Mouse (Mus musculus): ENCODE measurements around the gene Fchsd2. TPM values are rescaled to one million over a fixed set of nuclear protein-coding genes. Genes with fewer than 3 reads are reported as not detected.

The Fchsd2 gene
- total RNA-seq, 4 experiments from 2014 or later: 40.1 to 46.5 (median 43.4) TPM

GRCm38 (mm10) chr7:101178751-101179150 is 86.1 kb downstream of the Fchsd2 start:
- no peak for DNase-seq (ENCODE audit: low spot score in 2 of 2)

- DNase-seq (ENCODE audit: low spot score in 2 of 2): no peak
These were observed 98.8 kb downstream of the Fchsd2 start for GRCm38 (mm10) chr7:101191326-101191969.

GRCm38 (mm10) chr7:101210826-101211225 is 118.2 kb downstream of the Fchsd2 start:
- no peak for DNase-seq (ENCODE audit: low spot score in 2 of 2)

- no peak for DNase-seq (ENCODE audit: low spot score in 2 of 2)
These were observed 121.0 kb downstream of the Fchsd2 start for GRCm38 (mm10) chr7:101213515-101214263.

DNA sequence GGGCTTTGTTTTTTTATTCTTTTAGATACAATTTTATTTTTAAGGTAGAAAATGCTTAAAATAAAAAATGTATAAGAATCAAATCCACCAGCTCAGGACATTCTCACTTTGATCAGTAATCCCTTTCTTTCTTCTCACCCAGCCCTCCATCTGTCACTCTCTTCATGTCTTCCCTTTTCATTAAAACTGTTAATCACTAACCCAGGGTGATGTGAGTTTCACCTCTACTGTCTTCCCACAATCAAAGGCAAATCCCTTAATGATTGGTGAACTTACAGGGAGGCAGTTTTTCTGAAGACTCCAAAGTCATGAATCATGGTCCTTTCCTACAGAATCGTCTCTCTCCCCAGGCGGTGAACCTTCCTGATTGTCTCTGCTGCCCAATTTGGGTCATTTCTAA is 124.1 kb downstream of the Fchsd2 start:
- DNase-seq (ENCODE audit: low spot score in 2 of 2): no peak

GRCm38 (mm10) chr7:101223501-101223900 is 130.8 kb downstream of the Fchsd2 start:
- no peak for DNase-seq (ENCODE audit: low spot score in 2 of 2)

- DNase-seq (ENCODE audit: low spot score in 2 of 2): no peak
These were observed 136.7 kb downstream of the Fchsd2 start for GRCm38 (mm10) chr7:101229336-101229735.

DNA sequence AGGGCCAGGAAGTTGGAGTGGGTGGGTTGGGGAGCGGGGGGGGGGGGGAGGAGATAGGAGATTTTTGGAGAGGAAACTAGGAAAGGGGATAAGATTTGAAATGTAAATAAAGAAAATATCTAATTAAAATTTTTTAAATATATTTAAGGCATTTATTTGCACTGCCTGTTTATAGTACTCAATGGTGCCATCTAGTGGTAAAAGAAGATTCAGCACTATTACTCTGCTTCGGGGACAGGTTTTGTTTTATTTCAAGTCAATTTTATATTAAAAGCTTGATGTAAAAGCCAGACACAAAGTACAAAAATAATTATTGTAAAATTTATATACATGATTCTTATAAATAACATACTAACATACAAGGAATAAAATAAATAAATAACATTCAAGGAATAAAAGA is 138.8 kb downstream of the Fchsd2 start:
- no peak for DNase-seq (ENCODE audit: low spot score in 2 of 2)

- no peak for DNase-seq (ENCODE audit: low spot score in 2 of 2)
These were observed 140.1 kb downstream of the Fchsd2 start for GRCm38 (mm10) chr7:101232716-101233115.

- no peak for DNase-seq (ENCODE audit: low spot score in 2 of 2)
These were observed 144.2 kb downstream of the Fchsd2 start for GRCm38 (mm10) chr7:101236712-101237473.

- DNase-seq (ENCODE audit: low spot score in 2 of 2): no peak
These were observed 156.1 kb downstream of the Fchsd2 start for GRCm38 (mm10) chr7:101248760-101249159.

- DNase-seq (ENCODE audit: low spot score in 2 of 2): no peak
These were observed 156.5 kb downstream of the Fchsd2 start for GRCm38 (mm10) chr7:101249173-101249572.

DNA sequence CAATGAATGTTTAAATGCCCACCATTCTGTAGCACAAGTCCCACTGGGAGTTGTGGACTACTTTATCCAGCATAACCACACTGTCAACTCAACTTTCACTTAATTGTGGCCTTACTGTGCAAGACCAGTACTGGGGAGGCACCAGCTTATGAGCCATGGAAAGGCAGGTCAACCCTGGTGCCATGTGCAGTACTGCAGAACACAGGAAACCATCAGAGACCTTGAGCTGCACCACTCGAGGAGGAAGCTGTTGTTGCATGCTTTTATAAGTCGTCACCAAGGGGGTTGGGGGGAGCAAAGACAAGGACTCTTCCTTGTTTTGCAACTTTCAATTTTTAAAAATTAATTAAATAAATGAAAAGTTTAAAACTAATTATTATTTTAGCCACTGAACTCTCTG is 160.4 kb downstream of the Fchsd2 start:
- no peak for DNase-seq (ENCODE audit: low spot score in 2 of 2)

GRCm38 (mm10) chr7:101258482-101258881 is 165.8 kb downstream of the Fchsd2 start:
- no peak for DNase-seq (ENCODE audit: low spot score in 2 of 2)

- DNase-seq (ENCODE audit: low spot score in 2 of 2): no peak
These were observed 169.4 kb downstream of the Fchsd2 start for GRCm38 (mm10) chr7:101261941-101262546.

GRCm38 (mm10) chr7:101263511-101263910 is 170.8 kb downstream of the Fchsd2 start:
- DNase-seq (ENCODE audit: low spot score in 2 of 2): no peak

- no peak for DNase-seq (ENCODE audit: low spot score in 2 of 2)
These were observed 175.0 kb downstream of the Fchsd2 start for GRCm38 (mm10) chr7:101267457-101268259.

GRCm38 (mm10) chr7:101271602-101272001 is 178.9 kb downstream of the Fchsd2 start:
- DNase-seq (ENCODE audit: low spot score in 2 of 2): no peak

- DNase-seq (ENCODE audit: low spot score in 2 of 2): no peak
These were observed 179.9 kb downstream of the Fchsd2 start for GRCm38 (mm10) chr7:101272466-101273160.

DNA sequence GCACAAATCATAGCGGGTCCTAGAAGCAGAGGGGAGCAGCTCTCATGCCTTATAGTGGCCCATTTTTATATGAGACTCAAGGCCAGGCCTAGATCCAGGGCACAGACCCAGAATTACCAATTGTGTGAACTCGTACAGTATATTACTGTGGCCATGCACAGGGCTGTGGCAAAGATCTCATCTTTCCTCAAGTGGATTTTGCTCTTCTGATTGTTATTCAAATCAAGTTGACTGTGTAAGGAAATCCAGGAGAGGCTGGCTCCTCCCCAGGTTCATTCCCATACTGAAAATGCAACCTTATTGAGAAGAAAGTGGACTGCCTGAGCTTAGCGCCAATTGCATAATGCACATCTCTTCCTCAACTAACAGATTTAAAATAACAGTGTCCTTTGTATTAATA is 190.1 kb downstream of the Fchsd2 start:
- DNase-seq (ENCODE audit: low spot score in 2 of 2): no peak
